Mouse (Mus musculus): Measurements from ENCODE around the gene Mycl. TPM values are rescaled to one million over a fixed set of nuclear protein-coding genes. Genes with fewer than 3 reads are reported as not detected.
A peak's percentile ranks its signal among the peaks of the same experiment; 100 is the strongest.
"Not testable (repeated sequence)": the region's sequence is repeated elsewhere in the genome, so short reads cannot be mapped to it uniquely, and the experiment has no call there.

Gene Mycl
- total RNA-seq, 1 experiment from 2014 or later, result 1.3 TPM

DNA sequence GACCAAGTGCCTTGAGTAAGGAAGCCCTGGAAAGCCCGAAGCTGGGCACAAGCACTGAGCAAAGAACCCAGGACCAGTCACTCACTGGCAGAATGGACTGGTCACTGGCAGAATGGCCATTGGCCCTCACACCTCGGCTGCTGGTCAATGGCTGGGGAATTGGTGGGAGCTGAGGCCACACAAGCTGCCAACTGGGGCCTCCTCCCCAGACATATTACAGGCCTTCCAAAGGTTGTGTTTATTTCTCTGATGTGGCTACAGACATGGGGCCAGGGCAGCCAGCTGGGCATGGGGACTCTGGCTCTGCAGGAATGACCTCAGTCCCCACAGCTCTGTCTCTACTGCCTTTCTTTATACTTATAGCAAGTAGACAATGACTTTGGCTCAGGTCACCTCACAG is 16.6 kb upstream of the Mycl start:
- no peak for ATAC-seq (replicated peaks; ENCODE audit: insufficient number of reproducible peaks, low FRiP score, low TSS enrichment, poor library complexity, severe bottlenecking)

DNA sequence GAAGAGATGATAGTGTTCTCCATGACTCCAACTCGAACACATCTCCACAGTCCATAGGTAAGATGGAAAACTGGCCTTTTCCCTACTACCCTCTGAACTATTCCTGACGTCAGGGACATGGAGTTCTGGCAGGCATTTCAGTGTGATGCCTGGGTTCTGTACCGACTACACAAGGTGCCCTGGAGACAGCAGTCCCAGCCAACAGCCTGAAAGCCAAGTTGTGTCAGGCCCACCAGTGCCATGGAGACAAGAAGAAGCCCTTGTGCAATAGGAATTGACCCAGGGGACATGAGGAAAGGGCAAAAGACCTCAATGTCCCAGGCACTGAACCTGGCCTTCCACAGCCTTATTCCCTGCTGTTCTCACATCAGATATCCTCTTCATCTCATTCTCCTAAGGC is 15.6 kb upstream of the Mycl start:
- no peak for ATAC-seq (replicated peaks; ENCODE audit: insufficient number of reproducible peaks, low FRiP score, low TSS enrichment, poor library complexity, severe bottlenecking)

DNA sequence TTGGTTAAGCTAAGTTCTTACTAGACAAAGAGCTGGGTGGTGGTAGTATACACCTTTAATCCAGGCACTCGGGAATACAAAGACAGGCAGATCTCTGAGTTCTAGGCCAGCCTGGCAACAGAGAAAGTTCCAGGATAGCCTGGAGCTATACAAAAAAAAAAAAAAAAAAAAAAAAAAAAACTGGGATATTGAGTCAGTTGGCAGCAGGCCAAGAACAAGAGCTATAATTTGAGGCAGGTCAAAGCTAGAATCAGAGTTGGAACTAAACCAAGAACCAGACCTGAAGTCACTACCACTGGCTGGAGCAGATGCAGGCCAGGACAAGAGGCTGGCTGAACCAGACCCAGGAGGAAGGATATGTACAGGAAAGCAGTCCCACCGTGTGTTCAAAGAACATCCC is 14.8 kb upstream of the Mycl start:
- no peak for ATAC-seq (replicated peaks; ENCODE audit: insufficient number of reproducible peaks, low FRiP score, low TSS enrichment, poor library complexity, severe bottlenecking)

DNA sequence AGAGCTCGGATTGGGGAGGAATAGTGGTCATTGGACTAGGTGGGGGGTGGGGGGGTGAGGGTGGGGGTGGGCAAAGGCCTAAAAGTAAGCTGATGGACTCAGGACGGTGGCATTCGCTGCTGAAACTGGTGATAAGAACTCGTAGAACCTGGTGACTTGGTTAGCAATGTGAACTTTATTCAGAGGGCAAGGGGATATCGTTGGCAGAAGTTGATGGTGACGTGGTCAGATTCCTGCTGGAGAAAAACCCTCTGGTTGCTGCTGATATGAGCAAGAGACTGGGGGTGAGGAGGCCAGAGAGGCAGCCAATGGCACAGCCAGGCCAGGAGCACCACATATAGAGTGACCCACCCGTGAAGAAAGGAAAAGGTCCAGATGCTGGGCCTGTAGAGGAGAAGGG is 14.2 kb upstream of the Mycl start:
- no peak for ATAC-seq (replicated peaks; ENCODE audit: insufficient number of reproducible peaks, low FRiP score, low TSS enrichment, poor library complexity, severe bottlenecking)

DNA sequence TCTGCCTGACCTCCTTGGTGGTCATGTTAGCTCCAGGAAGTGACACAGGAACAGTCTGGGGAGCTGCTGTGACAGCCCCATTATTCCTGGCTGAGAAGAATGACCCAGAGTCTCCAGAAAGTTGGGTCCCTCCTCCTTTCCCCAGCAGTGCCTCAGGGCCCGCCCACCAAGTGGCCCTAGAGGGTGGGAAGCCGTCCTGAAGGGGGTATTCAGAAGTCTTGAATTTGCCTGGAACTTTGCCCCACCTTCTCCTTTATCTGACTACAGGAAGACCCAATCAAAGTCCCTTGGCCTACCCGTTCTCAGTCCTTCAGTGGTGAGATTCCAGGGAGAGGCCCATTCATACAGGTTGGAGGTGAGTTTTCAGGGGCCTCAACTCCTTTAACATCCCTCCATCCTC is 13.5 kb upstream of the Mycl start:
- no peak for ATAC-seq (replicated peaks; ENCODE audit: insufficient number of reproducible peaks, low FRiP score, low TSS enrichment, poor library complexity, severe bottlenecking)

DNA sequence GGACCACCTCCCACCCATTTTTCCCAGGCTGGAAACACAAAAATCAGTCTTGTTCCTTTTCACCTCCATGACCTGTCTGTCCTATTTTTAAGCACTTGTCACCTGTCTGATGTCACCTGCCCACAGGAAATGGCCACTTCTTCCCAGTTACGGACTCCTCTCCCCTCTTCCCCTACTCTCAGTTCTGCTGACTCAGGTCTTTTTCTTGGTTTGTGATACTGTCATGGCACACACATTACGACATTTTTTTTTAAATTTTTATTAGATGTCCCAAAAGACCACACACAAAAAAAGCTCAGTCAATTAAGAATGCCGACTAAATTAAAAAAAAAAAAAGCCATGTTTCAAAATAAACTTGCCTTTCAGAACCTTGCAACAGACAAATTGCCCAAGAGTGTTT is 12.9 kb upstream of the Mycl start:
- no peak for ATAC-seq (replicated peaks; ENCODE audit: insufficient number of reproducible peaks, low FRiP score, low TSS enrichment, poor library complexity, severe bottlenecking)

DNA sequence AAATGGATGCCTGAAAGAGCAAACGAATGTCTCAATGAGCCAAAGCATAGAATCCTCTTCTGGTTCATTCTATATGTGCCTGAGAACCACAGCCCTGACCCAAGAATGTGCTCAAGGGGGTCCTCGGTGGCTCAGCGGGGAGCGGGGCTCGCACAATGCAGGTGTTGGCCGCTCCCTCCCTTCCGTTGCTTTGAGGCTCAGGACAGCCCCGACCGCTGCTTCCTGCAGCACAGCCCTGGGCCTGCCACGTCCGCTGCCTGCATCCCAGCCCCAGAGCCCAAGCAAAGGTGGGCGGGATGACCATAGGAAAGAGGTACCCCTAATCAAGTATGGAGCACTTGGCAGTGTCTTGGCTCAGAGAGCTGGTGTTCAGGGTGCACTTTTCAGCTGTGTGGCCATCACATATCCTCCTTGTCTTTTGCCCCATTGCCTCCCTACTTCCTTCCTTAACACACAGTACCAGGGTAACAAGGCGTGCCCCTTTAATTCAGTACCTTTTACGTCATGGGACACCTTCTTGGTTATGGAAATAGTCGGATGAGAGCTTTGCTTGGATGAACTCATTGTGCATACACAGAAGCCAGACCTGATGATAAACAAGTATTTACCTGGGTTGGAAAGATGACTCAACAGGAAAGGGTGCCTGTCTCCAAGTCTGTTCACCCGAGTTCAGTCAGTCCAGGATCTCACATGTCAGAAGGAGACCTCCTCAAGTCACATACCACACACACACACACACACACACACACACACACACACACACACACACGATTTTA is 11.8 kb upstream of the Mycl start:
- ATAC-seq (replicated peaks; ENCODE audit: insufficient number of reproducible peaks, low FRiP score, low TSS enrichment, poor library complexity, severe bottlenecking), result no peak

DNA sequence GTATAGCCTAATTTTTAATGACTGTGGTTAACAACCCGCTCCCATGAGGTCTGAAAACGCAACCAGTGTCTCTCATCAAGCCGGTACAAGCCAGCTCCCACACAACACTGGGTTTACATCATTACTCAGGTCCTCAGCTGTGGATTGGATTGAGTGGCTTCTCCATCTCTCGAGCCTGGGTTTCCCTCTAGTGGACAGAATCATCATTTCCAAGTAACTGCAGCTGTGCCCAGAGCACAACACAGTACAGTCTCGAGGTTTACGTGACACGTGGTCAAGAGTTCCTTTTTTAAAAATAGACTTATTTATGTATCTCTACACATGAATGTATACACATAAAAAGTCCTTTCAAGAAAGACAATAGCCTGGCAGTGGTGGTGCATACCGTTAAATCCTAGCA is 10.3 kb upstream of the Mycl start:
- peak; percentile 87 for ATAC-seq (replicated peaks; ENCODE audit: insufficient number of reproducible peaks, low FRiP score, low TSS enrichment, poor library complexity, severe bottlenecking)

DNA sequence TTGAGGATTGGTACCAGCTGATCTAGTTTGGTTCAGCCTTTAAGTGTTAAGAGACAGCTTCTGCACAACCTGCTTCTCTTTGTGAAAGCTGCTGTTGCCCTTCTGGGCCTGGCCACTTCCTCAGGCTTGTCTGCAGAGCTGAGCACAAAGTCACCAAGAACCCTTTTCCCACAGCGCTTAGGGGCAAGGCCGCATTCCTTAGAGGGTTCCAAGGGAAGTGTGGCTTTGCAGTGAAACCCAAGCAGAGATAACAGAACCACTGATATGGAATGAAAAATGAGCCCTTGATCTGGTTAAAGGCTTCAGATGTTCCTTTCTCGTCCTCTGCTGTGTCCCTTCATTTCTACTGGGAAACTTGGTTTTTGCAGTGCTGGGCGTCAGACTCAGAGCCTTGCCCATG is 8.0 kb upstream of the Mycl start:
- no peak for ATAC-seq (replicated peaks; ENCODE audit: insufficient number of reproducible peaks, low FRiP score, low TSS enrichment, poor library complexity, severe bottlenecking)

DNA sequence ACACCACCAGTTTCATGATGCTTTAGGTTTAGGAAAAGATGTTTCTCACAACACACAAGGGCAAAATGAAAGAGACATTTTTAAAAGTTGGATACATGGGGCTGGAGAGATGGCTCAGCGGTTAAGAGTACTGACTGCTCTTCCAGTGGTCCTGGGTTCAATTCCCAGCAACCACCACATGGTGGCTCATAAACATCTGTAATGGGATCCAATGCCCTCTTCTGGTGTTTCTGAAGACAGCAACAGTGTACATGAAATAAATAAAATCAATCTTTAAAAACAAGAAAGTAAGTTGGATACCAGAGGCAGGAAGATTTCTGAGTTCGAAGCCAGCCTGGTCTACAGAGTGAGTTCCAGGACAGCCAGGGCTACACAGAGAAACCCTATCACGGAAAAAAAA is 7.4 kb upstream of the Mycl start:
- not testable (repeated sequence) for ATAC-seq (replicated peaks; ENCODE audit: insufficient number of reproducible peaks, low FRiP score, low TSS enrichment, poor library complexity, severe bottlenecking)

DNA sequence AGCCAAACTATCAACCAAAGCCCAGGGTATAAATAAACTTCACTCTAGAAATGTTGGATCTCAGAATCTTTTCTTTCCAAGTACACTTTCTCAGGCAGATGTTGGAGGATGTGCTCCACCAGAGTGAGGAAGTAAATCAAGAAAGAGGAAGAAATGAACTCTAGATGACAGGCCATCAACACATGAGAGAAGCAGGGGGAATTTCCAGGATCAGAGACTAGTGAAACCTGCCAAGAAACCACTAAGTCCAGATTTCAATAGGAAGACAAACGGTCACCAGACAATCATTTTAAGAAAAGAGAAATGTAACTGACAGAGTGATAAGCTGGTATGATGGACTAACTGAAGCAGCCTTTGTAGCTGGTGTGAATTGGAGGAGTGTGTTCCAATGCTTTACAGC is 4.3 kb upstream of the Mycl start:
- peak; percentile 48 for ATAC-seq (replicated peaks; ENCODE audit: insufficient number of reproducible peaks, low FRiP score, low TSS enrichment, poor library complexity, severe bottlenecking)

DNA sequence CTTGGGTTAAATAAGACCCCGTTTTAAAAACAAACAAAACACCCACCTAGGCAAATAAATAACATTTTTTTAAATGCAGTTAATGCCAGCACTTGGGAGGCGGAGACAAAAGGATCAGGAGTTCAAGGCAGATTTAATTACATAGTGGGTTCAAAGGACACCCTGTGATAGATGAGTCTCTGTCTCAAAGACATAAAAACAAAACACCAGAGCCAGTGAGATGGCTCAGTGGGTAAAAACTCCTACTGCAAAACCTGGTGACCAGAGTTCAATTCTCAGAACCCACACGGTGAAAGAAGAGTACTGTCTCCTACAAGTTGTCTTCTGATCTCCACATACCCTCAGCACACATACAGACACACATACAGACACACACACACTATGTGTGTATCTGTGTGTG is 3.2 kb upstream of the Mycl start:
- ATAC-seq (replicated peaks; ENCODE audit: insufficient number of reproducible peaks, low FRiP score, low TSS enrichment, poor library complexity, severe bottlenecking), result no peak

DNA sequence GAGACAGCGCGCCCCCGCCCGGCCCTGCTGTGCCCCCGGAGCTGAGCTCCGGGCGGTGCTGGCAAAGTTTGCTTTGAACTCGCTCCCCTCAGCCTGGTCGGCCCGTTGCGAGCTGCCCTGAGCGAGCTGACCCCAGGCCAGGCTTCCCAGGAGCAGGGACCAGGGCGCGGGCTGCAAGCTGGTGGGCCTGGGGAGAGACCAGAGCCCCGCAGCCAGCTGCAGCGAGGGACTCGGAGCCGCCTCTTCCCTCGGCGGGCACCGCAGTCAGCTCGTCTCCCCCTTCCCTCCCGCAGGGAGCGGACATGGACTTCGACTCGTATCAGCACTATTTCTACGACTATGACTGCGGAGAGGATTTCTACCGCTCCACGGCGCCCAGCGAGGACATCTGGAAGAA is 767 bp downstream of the Mycl start:
- no peak for ATAC-seq (replicated peaks; ENCODE audit: insufficient number of reproducible peaks, low FRiP score, low TSS enrichment, poor library complexity, severe bottlenecking)

DNA sequence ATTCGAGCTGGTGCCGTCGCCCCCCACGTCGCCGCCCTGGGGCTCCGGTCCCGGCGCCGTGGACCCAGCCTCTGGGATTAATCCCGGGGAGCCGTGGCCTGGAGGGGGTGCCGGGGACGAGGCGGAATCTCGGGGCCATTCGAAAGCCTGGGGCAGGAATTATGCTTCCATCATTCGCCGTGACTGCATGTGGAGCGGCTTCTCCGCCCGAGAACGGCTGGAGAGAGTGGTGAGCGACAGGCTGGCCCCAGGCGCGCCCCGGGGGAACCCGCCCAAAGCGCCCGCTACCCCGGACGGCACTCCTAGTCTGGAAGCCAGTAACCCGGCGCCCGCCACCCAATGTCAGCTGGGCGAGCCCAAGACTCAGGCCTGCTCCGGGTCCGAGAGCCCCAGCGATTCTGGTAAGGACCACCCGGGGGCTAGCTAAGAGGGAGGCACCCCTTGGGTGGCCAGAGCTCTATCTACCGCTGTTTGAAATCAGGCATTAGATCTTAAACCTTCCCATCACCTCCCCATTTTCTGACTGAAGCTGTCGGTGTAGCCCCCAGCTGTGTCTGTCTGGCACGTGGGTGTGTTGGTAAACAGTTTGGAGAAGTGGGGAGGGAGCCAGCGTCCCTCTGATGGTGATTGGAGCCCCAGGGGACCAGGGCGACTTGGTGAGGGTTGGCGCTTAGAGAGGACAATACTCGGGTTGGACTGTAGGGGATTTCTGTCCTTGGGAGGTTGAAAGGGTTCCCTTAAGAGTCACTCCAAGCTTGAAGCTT is 1.3 kb downstream of the Mycl start:
- no peak for ATAC-seq (replicated peaks; ENCODE audit: insufficient number of reproducible peaks, low FRiP score, low TSS enrichment, poor library complexity, severe bottlenecking)

DNA sequence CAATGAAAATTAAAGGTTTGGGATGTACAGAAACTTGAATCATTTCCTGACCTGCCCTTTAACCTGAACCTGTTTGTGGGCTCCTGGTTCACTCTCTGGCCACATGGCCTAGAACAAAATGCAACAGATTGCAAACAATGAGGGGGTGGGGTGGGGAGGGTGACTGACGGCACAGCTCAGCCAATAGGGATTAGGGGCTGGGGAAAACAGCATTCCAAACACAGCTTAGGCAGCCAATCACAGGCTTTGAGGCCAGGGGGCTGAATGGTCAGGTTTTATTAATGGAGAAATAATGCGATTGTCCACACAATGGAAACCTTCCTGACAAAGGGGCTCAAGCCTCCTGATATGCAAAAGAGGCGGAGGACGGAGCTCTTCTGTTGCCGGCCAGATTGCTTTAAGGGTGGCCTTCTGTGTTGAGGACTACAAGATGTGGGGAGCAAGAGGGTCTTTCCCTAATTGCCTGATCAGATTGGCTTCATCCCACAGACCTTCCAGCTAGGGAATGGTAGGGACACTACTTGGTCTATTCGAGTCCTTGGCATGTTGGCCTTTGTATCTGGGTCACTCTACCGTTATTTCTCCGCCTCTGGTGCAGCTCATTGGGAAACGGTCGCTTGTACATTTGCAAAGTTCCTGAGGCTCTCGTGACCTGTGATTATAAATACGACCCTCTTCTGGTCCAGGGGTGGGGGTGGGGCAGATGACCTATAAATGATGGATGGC is 3.2 kb downstream of the Mycl start:
- ATAC-seq (replicated peaks; ENCODE audit: insufficient number of reproducible peaks, low FRiP score, low TSS enrichment, poor library complexity, severe bottlenecking), result no peak

DNA sequence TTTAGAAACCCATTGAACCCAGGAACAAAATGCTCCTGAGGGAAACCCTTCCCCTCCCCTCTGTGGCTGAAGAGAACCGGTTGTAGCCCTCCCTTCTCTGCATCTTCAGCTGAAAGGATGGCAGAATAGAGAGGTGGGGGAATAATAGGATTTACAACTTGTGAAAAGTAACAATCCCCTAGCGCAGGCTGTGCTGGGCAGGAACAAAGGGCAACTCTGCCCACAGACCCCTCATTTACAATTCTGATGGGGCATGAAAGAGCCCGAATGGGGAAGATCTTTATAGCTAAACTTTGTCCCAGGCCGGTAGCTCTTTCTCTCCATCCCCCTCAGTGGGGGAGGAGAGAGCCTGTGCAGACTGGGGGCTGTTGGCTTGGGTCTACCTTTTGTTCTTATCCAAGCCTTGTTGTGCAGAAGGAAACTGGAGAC is 3.8 kb downstream of the Mycl start:
- no peak for ATAC-seq (replicated peaks; ENCODE audit: insufficient number of reproducible peaks, low FRiP score, low TSS enrichment, poor library complexity, severe bottlenecking)

DNA sequence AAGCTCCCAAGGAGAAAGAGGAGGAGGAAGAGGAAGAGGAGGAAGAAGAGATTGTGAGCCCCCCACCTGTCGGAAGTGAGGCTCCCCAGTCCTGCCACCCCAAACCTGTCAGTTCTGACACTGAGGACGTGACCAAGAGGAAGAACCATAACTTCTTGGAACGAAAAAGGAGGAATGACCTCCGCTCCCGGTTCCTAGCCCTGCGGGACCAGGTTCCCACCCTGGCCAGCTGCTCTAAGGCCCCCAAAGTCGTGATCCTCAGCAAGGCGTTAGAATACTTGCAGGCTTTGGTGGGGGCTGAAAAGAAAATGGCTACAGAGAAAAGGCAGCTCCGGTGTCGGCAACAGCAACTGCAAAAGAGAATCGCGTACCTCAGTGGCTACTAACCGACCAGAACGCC is 4.7 kb downstream of the Mycl start:
- no peak for ATAC-seq (replicated peaks; ENCODE audit: insufficient number of reproducible peaks, low FRiP score, low TSS enrichment, poor library complexity, severe bottlenecking)

DNA sequence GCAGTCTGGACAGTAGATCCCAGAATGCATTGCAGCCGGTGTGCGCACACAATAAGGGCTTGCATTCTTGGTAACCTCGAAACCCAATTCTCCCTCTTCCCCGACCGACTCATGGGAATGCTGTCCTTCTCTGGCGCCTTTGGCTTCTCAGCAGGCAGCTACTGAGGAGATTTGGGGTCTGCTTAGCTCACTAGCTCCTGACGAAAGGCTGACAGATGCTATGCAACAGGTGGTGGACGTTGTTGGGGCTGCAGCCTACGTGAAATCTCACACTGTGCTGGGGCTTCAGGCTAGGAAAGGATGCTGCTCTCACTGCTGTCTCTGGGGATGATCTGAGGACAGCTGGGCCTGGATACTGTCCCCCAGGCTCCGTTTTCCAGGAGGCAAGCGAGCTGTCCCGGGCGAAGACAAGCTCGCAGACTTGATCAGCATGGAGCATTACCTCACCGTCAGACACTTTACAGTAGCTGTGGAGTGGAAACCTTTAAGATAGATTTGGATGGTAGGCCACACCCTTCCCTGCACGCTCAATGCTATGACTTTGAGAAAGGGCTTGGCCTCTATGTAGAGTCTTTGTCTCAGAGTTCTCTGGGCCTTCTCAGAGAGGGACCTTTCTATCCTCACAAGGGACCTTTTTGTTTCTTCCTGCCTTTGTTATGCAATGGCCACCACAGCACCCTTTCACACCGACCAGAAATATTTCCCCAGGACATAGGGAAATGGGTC is 5.3 kb downstream of the Mycl start:
- ATAC-seq (replicated peaks; ENCODE audit: insufficient number of reproducible peaks, low FRiP score, low TSS enrichment, poor library complexity, severe bottlenecking), result no peak
